Mouse (Mus musculus): Measurements from ENCODE around the gene Sox10.

- no peak for TF ChIP-seq CTCF (IDR thresholded peaks at IDR 0.05; ENCODE audit: low read depth, low read length)
- TF ChIP-seq POLR2A (IDR thresholded peaks at IDR 0.05; ENCODE audit: borderline replicate concordance, low read depth, low read length): no peak
Observed at GRCm38 (mm10) chr15:79202575-79202974, 37.5 kb upstream of the Sox10 start.
